Mouse (Mus musculus) bone marrow, adult 2 months (tissue): ENCODE results near the gene Hacd1.

Experiments used
- CTCF ChIP-seq: fragments of 200-500 bp; IDR thresholded peaks from 2 replicates; pipeline ENCODE4 v1.5.1; 2011; ENCODE audit warnings: low read length, control low read depth; ENCODE audit not compliant: control insufficient read depth, insufficient read depth
- POLR2A ChIP-seq: fragments of 200-500 bp; IDR thresholded peaks from 2 replicates; pipeline ENCODE4 v1.6.1; 2011; ENCODE audit warnings: low read depth, mild to moderate bottlenecking, control low read depth, low read length, borderline replicate concordance; ENCODE audit not compliant: control insufficient read depth

- no peak for TF ChIP-seq CTCF
- no peak for TF ChIP-seq POLR2A
Measured at GRCm38 (mm10) chr2:13816645-13817044, 239.3 kb downstream of the Hacd1 start.
